Mouse (Mus musculus) kidney, adult 2 months (tissue): ENCODE data around the gene Kcnj1. TPM values are rescaled to one million over a fixed set of nuclear protein-coding genes. Genes with fewer than 3 reads are reported as not detected.
A peak's percentile ranks its signal among the peaks of the same experiment; 100 is the strongest.

ENCODE experiments used
- DNase-seq: peaks from one replicate; pipeline ENCODE4 v3.0.0; 2021
- H3K27ac ChIP-seq: fragments of 200-500 bp; 2 replicates; pipeline ENCODE4 v1.5.1; 2012; ENCODE audit warnings: low read depth, low read length, control low read depth, inconsistent platforms; ENCODE audit not compliant: insufficient read depth
- H3K27me3 ChIP-seq: fragments of 200-500 bp; replicated peaks from 2 replicates; pipeline ENCODE4 v1.6.1; 2012; ENCODE audit warnings: mild to moderate bottlenecking, moderate library complexity, low read length, inconsistent platforms; ENCODE audit not compliant: control insufficient read depth, insufficient read depth
- H3K36me3 ChIP-seq: fragments of 200-500 bp; 2 replicates; pipeline ENCODE4 v1.6.1; 2012; ENCODE audit warnings: mild to moderate bottlenecking, moderate library complexity, low read length, inconsistent platforms; ENCODE audit not compliant: control insufficient read depth, insufficient read depth
- H3K4me1 ChIP-seq: fragments of 200-500 bp; 2 replicates; pipeline ENCODE4 v1.6.1; 2011; ENCODE audit warnings: low read length; ENCODE audit not compliant: control insufficient read depth, insufficient read depth
- H3K4me3 ChIP-seq: fragments of 200-500 bp; 2 replicates; pipeline ENCODE4 v1.5.1; 2011; ENCODE audit warnings: mild to moderate bottlenecking, low read depth, low read length, control low read depth; ENCODE audit not compliant: insufficient read depth
- CTCF ChIP-seq: fragments of 200-500 bp; conservative IDR thresholded peaks from 2 replicates; pipeline ENCODE4 v1.5.1; 2011; ENCODE audit warnings: low read depth, mild to moderate bottlenecking, control low read depth, low read length, moderate library complexity, mixed read lengths; ENCODE audit not compliant: insufficient read depth, insufficient read length
- POLR2A ChIP-seq: fragments of 200-500 bp; IDR thresholded peaks from one replicate; pipeline ENCODE4 v1.6.1; 2011; ENCODE audit warnings: low read depth, low read length, control low read depth
- WGBS: fragments of 180-500 bp; shearing (Covaris S2); methylation state at CpG from one replicate; pipeline ENCODE4 v1.1.7; 2018; 5-methylcytosine and 5-hydroxymethylcytosine counted together
- polyA plus RNA-seq: library from polyadenylated mRNA; depleted of rRNA; stranded (reverse); fragments of >200 nt; gene quantifications from 2 replicates; pipeline ENCODE4 v1.2.3, GENCODE M21; 2012; rRNA removed

Kcnj1 gene
- 76.0 and 79.1 TPM in 2 replicates for polyA plus RNA-seq

DNA sequence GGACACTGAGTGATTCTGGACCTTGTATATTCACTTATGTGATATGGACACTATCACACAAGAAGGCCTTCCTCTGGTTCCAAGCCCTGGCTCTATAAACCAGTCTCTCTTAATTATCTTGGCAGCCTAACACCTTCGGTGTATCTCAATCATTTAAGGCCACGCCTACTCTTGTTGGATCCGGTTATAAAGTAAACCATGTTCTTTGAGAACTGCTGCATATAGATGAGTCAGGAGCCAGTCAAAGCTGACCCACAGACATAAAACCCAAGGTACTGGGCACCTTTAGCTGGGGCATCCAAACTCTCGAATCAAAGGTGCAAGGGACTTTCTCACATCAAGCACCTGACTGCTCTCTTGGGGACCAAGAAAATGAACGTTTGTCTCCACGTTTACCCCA is at the start of gene Kcnj1:
Gene Kcnj1 (plus strand): TSS at position 292 of the 400 bp plus-strand sequence.
- Histone ChIP-seq H3K4me1 (peaks cover 7% of the 10 kb centered on the region; the same call in 1 of the 2 replicates), H3K36me3 (no peaks in the 10 kb centered on the region), H3K27ac (peak within 1 kb of the TSS; percentile 94), H3K4me3 (peak within 1 kb of the TSS; percentile 67), H3K27me3 (no peaks in the 10 kb centered on the region)
- no peak for TF ChIP-seq CTCF
- no peak for TF ChIP-seq POLR2A
- WGBS: 62% methylated on average over 6 of the region's 6 CpGs
- DNase-seq: peak; percentile 75

DNA sequence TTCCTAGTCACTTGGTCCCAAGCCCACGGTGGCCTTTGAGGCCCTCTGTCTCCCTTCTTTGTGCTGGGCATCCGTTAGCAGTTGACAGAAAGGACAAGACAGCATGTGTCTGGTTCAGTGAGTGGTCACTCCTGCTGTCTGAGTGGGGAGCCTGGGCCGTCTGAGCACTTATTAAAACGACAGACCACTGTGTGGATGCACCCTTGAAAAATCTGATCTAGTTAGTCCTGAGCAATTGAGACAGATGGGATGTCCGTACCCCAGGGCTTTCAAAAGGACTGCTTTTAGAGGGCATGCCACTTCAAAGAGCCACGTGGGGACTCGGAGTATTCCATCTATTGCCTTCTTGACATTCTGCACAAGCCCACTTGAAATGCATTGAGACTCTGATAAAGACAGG is 48.7 kb upstream of the Kcnj1 start:
- WGBS: 69% methylated on average over 7 of the region's 7 CpGs
- H3K27ac ChIP-seq: no peak overlapping the region
- H3K4me3 ChIP-seq: no peak overlapping the region
- no peaks in the 10 kb centered on the region for H3K36me3 ChIP-seq
- no peak for DNase-seq
- H3K27me3 ChIP-seq: no peaks in the 10 kb centered on the region
- H3K4me1 ChIP-seq: no peaks in the 10 kb centered on the region
- no peak for TF ChIP-seq CTCF
- no peak for TF ChIP-seq POLR2A

DNA sequence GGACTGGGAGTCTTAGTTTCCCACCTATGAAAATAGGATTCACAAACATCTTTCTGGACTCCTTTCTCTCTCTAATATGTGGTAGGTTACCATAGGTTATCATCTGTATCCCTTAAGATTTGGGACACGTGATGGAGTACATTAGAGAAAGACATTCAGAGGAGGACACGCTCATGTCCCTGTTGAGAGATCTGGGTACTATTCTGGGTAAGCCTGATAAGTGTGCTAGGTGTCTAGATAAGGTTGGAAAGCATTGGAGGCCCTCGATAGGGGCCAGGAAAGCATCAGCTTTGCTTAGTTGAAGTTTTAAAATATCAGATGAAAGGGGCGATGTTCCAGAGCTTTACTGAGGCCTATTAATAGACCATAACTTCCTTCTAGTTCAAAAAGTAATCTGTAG is 43.5 kb upstream of the Kcnj1 start:
- H3K27ac ChIP-seq: no peak overlapping the region
- 85% methylated on average over 4 of the region's 4 CpGs for WGBS
- H3K27me3 ChIP-seq: no peaks in the 10 kb centered on the region
- H3K4me3 ChIP-seq: no peak overlapping the region
- TF ChIP-seq POLR2A: no peak
- TF ChIP-seq CTCF: no peak
- H3K36me3 ChIP-seq: no peaks in the 10 kb centered on the region
- no peaks in the 10 kb centered on the region for H3K4me1 ChIP-seq
- no peak for DNase-seq

DNA sequence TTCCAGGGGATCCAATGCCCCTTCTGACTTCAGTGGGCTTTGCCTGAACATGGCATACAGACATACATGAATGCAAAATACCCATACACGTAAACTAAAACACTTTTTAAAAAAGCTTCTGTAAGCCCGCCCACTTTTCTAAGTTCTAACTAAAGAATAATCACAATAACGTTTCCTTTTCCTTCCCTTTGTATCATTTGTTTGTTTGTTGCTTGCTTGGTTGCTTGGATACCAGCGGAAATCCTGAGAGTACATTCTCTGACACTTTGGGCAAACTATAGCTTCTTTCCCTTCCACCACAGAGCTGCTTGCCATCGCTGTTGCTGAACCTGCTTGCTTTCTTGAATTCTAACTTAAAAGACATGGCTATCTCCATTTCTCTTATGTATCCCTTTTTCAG is 41.1 kb upstream of the Kcnj1 start:
- no peak for DNase-seq
- WGBS: 59% methylated on average over 5 of the region's 5 CpGs
- no peaks in the 10 kb centered on the region for H3K4me1 ChIP-seq
- H3K4me3 ChIP-seq: no peak overlapping the region
- no peaks in the 10 kb centered on the region for H3K27me3 ChIP-seq
- H3K27ac ChIP-seq: no peak overlapping the region
- no peaks in the 10 kb centered on the region for H3K36me3 ChIP-seq
- TF ChIP-seq POLR2A (no peak), CTCF (no peak)

DNA sequence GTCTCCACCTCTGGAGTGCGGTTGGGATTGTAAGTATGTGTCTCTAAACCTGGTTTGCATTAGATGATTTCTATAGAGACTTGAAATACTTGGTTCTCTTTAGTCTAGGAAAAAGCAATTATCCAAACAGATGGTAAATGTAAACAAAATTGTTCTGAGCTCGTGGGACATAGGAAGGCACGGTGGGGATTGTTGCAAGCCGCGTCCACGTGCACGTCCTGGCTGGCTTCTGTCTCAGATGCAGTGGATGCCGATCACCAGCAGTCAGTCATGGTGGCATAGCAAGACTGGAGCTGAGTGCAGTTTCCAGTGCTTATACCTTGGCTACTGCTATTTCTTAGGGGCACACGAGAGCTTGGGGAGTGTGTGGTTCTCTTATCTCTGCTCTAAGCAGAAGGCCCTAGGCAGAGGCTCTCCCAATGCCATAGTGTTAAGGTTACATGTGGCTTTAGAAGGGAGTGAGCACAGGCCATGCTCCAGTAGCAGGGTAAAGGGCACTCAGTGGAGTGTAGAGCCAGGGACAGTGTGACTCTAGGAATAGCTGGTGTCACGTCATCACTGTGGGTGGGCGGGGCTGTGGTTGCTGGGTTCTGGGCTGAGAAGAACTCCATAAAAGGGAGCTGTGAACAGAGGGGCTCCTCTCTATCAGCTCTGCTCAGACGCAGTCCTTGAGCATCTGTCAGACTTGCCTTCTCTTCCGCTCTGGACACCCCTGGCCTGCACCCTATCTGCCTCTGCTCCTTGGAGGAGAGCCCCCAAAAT is 36.7 kb upstream of the Kcnj1 start:
- WGBS: 87% methylated on average over 13 of the region's 13 CpGs
- TF ChIP-seq CTCF (no peak), POLR2A (no peak)
- H3K4me3 ChIP-seq: no peak overlapping the region
- H3K27me3 ChIP-seq: no peaks in the 10 kb centered on the region
- no peak overlapping the region for H3K27ac ChIP-seq
- DNase-seq: peak; percentile 21
- H3K36me3 ChIP-seq: no peaks in the 10 kb centered on the region
- H3K4me1 ChIP-seq: no peaks in the 10 kb centered on the region

DNA sequence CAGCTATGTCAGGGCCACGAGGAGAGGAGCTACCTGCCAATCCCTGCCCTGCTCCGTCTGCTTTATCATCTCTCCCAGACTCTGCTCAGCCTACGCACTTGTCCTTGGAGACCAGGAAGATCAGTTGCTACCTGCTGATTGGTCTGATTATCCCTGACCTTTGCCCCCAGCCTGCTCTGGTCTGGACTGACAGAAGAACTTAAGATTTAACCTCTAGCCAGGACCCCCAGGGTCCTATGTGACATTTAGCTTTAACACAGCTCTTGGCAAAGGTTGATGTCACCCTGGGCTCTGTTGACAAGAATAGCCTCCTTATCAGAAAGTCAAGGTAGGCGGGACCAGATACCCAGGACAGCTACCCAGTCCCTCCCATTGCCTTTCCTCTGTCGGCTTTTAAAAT is 31.5 kb upstream of the Kcnj1 start:
- no peaks in the 10 kb centered on the region for H3K27me3 ChIP-seq
- WGBS: 73% methylated on average over 5 of the region's 5 CpGs
- no peaks in the 10 kb centered on the region for H3K36me3 ChIP-seq
- H3K4me1 ChIP-seq: no peaks in the 10 kb centered on the region
- no peak overlapping the region for H3K4me3 ChIP-seq
- no peak overlapping the region for H3K27ac ChIP-seq
- TF ChIP-seq CTCF (no peak), POLR2A (no peak)
- DNase-seq: no peak

DNA sequence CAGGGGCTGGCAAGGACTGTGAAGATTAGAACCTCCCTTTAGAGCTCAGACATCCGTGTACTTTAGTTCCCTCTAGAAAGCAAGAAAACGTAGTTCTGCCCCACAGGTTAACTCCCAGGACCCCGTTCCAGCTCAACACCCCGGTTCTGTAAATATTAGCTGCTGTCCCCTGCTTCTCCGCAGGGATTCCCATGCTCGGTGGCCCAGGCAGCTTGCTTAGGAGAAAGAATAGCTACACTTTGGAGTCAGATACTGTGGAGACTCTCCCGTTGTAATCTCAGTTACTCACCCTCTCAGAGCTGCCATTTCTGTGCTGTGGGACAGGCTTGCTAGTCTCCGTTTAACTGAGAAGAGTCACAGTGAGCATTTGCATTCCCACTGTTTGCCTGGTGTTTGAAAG is 29.4 kb upstream of the Kcnj1 start:
- peak overlapping the region; percentile 8; the same call in 1 of the 2 replicates for H3K4me3 ChIP-seq
- H3K4me1 ChIP-seq: no peaks in the 10 kb centered on the region; the same call in 1 of the 2 replicates
- DNase-seq: no peak
- H3K27me3 ChIP-seq: no peaks in the 10 kb centered on the region
- TF ChIP-seq CTCF (no peak), POLR2A (no peak)
- 33% methylated on average over 8 of the region's 8 CpGs for WGBS
- no peak overlapping the region for H3K27ac ChIP-seq
- H3K36me3 ChIP-seq: no peaks in the 10 kb centered on the region
